Mouse (Mus musculus) cerebellum, adult 2 months (tissue): ENCODE results near the gene Pde10a.

ENCODE experiments used
- CTCF ChIP-seq: fragments of 200-500 bp; IDR thresholded peaks from 2 replicates; pipeline ENCODE4 v1.5.1; 2011; ENCODE audit warnings: low read depth, mild to moderate bottlenecking, control low read depth, low read length, moderate library complexity, borderline replicate concordance; ENCODE audit not compliant: insufficient read depth
- POLR2A ChIP-seq: fragments of 200-500 bp; IDR thresholded peaks from 2 replicates; pipeline ENCODE4 v1.6.1; 2011; ENCODE audit warnings: low read length, control low read depth, borderline replicate concordance; ENCODE audit not compliant: insufficient read depth

- no peak for TF ChIP-seq CTCF
- no peak for TF ChIP-seq POLR2A
Observed at GRCm38 (mm10) chr17:8785908-8786307, 260.7 kb downstream of the Pde10a start.
